Mouse (Mus musculus) layer of hippocampus, postnatal 25 days (tissue): Measurements from ENCODE around the gene Efs. TPM values are rescaled to one million over a fixed set of nuclear protein-coding genes. Genes with fewer than 3 reads are reported as not detected.
"Not testable (repeated sequence)": the region's sequence is repeated elsewhere in the genome, so short reads cannot be mapped to it uniquely, and the experiment has no call there.

Source experiments
- DNase-seq, 2 experiments: peaks; one replicate each; pipeline ENCODE4 v3.0.0; 2022; ENCODE audit warnings: mixed read lengths in 2 of 2, low spot score in 1 of 2; ENCODE audit errors: extremely low spot score in 1 of 2
- total RNA-seq, 2 experiments: library from RNA; stranded (reverse); gene quantifications; 2 replicates each; pipeline ENCODE4 v1.2.3; 2021

Gene Efs
- 10 to 100 TPM; 11.0 to 12.7 TPM for total RNA-seq

GRCm38 (mm10) chr14:54925349-54926342, at the start of gene Efs:
Efs (minus strand) TSS chr14:54926126.
- peak in 1 of 2 experiments; percentile 35 for DNase-seq

- DNase-seq = no peak
Measured at GRCm38 (mm10) chr14:54974068-54974791, 48.3 kb upstream of the Efs start.

DNA sequence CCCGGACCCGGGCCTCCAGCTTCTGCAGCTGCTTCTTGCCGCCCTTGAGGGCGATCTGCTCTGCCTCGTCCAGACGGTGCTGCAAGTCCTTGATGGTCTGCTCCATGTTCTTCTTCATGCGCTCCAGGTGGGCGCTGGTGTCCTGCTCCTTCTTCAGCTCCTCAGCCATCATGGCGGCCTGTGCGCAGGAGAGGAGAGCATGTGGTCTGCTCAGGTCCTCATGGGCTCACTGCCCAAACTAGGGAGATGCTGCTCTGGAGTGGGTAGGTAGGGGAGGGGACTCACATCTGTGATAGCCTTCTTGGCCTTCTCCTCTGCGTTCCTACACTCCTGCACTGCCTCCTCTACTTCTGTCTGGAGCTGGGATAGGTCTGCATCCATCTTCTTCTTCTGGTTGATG, 46.9 kb upstream of the Efs start:
- DNase-seq = not testable (repeated sequence)

- DNase-seq = no peak
Measured at GRCm38 (mm10) chr14:54968344-54968743, 42.4 kb upstream of the Efs start.

GRCm38 (mm10) chr14:54967874-54968273, 41.9 kb upstream of the Efs start:
- no peak for DNase-seq

DNA sequence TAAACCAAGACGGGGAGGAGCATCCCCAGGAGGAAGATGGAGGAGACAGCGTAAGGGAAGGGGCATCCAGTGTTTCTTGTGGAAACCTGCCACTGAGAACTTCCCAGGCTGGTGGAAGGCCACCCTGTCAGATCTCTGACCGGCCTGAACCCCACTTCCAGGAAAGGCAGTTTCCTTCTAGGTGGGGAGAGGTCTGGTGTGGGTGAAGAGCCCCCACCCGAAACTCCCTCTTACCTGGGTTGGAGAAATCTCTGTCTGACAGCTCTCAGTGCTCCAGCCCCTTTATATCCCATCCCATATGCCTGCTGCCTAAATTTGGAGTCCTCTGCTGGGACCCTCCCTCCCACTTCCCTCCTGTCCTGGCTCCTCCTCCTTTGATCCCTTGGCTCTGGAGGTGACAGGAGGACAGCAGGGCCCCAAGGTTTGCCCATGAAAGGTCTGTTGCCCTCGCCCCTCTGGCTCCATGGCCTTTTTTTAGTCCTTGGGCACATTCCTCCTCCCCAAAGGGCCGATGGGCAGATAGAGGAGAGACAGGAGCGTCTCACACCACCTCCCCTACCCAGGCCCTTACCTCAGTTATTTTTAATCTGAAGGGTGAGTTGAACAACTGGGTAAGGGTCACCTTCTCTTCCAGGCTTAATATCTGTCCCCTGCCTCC, 40.5 kb upstream of the Efs start, which contains the start of gene Myh6:
Myh6 (minus strand) TSS at position 608 of the 658 bp plus-strand sequence.
- no peak for DNase-seq

DNA sequence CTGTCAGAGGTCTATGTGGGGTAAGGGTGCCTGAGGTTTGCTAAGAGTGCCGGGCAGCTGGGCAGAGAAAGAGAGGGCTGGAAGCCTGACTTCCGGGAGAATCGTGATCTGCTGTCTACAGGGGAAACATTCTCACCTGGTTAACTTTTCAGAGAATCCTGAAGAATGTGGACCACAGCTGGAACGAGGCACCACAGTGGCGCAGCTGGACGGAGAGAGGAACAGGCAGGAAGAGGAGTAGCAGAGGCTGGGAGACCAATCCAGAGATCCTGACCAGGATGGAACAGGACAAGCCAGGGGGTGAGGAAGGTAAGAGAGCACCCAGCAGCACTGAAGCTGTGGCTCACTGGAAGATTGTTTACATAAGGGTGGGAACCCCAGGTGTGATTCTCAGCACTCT, 39.7 kb upstream of the Efs start:
- DNase-seq = no peak

DNA sequence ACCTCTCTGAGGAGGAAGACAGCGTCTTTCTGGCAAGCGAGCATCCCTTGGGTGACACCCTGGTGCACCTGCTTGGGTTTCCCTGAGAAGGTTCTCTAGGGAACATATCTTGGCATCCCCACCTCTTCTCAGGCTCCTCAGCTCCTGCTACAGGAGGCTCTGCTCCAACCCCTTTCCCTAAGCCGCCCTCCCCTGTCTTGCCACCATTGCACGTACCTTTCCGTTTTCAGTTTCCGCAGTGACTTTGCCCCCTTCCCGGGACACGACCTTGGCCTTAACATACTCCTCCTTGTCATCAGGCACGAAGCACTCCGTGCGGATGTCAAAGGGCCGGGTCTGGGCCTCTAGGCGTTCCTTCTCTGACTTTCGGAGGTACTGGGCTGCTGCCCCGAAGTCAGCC, 39.1 kb upstream of the Efs start:
- DNase-seq = no peak

DNA sequence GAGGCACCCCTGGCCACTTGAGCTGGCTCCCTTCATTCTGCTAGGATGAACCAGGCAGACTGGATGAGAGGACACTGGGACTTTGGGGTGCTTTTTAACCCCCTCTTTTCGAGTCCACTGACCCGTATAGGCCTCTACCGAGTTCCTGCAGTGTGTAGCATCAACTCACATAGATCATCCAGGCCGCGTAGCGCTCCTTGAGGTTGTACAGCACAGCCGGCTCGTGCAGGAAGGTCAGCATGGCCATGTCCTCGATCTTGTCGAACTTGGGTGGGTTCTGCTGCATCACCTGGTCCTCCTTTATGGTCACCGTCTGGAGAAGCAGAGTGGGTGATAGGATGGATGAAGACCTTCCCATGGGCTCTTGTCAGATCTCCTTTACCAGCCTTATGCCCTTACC, 37.8 kb upstream of the Efs start:
- no peak for DNase-seq

- no peak for DNase-seq
Measured at GRCm38 (mm10) chr14:54962714-54963113, 36.8 kb upstream of the Efs start.

DNA sequence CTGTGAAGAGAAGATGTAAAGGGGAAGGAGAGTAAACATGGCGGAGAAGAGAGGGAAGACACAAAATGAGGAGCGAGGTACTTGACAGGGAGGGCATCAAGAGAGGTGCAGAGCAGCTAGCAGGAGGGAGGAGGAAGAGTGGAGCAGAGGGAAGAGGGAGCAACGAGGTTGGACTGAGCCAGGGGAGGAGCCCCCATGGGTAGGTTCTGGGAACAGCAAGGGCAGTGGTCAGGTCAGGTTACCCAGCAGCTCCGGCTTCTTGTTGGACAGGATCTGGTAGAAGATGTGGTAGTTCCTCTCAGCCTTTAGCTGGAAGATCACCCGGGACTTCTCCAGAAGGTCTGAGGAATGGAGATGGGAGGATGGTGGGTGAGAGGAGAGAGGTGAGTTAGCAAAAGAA, 35.6 kb upstream of the Efs start:
- no peak for DNase-seq

- peak in 1 of 2 experiments; percentile 25 for DNase-seq
Measured at GRCm38 (mm10) chr14:54960769-54961168, 34.8 kb upstream of the Efs start.

DNA sequence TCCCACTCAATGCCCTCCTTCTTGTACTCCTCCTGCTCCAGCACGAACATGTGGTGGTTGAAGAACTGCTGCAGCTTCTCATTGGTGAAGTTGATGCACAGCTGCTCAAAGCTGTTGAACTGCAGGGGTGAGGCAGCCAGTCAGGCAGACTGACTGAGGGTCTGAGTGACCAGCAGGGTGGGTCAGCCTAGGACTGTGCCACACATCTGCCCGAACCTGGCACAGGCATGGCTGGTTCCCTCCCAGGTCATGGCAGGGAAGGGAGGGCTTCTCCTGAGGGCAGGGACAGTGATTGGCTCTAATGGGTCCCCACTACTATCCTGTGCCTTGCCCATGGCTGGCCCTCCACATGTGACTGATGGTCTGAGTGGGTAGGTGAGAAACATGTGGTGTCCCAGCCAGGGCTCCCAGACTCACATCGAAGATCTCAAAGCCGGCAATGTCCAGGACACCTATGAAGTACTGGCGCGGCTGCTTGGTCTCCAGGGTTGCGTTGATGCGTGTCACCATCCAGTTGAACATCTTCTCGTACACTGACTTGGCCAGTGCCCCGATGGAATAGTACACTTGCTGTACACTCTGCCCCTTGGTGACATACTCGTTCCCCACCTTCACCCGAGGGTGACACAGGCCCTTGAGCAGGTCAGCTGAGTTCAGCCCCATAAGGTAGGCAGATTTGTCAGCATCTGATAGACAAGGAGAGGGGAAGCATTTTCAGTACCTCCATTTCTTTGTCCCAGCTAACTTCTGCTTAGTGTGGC, 34.1 kb upstream of the Efs start:
- not testable (repeated sequence) for DNase-seq

- DNase-seq = no peak
Measured at GRCm38 (mm10) chr14:54959197-54959596, 33.3 kb upstream of the Efs start.

GRCm38 (mm10) chr14:54958503-54958902, 32.6 kb upstream of the Efs start:
- no peak for DNase-seq

DNA sequence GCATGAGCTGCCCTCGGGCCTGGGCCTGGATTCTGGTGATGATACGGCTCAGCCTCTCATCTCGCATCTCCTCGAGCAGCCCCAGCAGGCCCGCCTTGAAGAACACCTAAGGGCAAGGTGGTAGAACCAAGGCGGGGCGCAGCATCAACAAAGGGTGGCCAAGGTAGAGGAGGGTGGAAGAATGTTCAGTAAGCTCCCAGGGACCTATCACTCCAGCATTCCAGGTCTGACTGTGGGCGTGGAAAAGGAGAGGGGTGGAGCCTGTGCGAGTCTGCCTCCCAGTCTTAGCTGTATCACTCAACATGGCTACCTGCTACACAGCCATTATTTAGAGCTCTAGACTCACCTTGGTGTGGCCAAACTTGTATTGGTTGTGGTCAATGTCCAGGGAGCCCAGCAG, 30.6 kb upstream of the Efs start:
- DNase-seq = no peak

DNA sequence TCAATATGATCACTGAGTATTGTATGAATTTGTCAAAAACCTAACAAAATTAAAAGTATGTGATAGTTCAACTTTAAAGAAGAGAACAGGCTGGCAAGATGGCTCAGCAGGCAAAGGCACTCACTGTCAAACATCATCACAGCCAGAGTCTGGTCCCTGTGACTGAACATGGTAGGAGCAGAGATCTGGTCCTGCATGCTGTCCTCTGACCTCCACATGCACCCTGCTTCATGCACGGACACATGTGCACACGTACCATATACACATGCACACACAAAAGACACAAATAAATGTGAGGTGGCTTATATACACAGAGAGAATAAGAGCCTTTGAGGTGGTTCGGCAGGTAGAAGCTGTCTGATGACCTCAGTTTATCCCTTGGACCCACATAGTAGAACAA, 29.6 kb upstream of the Efs start:
- DNase-seq = no peak

DNA sequence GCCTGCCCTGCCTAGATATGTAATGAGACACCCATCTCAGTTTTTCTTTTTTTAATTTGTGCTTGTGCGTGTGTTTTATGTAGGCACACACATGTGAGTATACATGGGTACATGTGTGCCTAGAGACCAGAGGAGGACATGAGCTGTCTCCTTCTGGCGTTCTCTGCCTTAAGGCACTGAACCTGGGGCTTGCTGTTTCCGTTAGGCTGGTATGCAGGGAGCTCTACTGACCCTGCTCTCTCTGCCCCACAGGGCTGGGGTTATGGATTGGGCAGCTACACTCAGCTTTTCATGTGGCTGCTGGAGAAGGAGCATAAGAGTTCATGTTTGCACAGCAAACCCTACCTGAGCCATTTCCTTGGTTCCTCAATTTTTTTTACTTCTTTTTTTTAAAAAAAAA, 28.5 kb upstream of the Efs start:
- DNase-seq = no peak

DNA sequence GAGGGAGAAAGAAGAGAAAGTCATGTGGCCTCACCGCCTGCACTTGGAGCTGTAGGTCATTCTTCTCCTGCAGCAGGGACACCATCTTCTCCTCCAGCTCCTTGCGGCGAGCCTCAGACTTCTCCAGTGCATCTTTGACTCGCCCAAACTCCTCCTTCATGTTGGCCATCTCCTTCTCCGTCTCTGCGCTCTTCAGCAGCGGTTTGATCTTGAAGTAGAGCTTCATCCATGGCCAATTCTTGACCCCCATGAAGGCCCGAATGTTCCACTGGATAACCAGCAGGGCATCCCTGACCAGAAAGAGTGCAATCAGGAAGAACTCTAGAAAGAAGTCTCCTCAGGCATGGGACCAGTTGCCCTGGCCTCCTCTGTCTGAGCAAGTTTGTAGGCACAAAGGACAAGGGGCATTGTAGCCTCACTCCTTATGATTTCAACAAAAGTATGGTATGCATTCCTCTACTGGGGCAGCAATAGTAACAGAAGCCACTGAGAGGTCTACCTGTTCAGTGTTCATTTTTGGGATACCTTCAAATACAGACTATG, 27.8 kb upstream of the Efs start:
- no peak for DNase-seq

GRCm38 (mm10) chr14:54951587-54951986, 25.7 kb upstream of the Efs start:
- DNase-seq = no peak
